Mouse (Mus musculus) kidney, embryonic 15.5 days (tissue): ENCODE measurements around the gene Chst11. TPM values are rescaled to one million over a fixed set of nuclear protein-coding genes. Genes with fewer than 3 reads are reported as not detected.

ENCODE experiments used
- ATAC-seq: fragments of 200-750 bp; cut with Nextera tagmentation; replicated peaks from 2 replicates; pipeline ENCODE4 v1.8.0; 2017; ENCODE audit warnings: moderate TSS enrichment; ENCODE audit not compliant: low FRiP score
- H3K27ac ChIP-seq: fragments of 300-500 bp; sonication (generic); 2 replicates; pipeline ENCODE4 v1.5.1; 2015; ENCODE audit warnings: mild to moderate bottlenecking, inconsistent platforms
- H3K27me3 ChIP-seq: fragments of 300-500 bp; sonication (generic); 2 replicates; pipeline ENCODE4 v1.6.1; 2015; ENCODE audit warnings: inconsistent platforms
- H3K36me3 ChIP-seq: fragments of 300-500 bp; sonication (generic); 2 replicates; pipeline ENCODE4 v1.6.1; 2015; ENCODE audit warnings: inconsistent platforms
- H3K4me1 ChIP-seq: fragments of 300-500 bp; sonication (generic); 2 replicates; pipeline ENCODE4 v1.6.1; 2015; ENCODE audit warnings: inconsistent platforms
- H3K4me2 ChIP-seq: fragments of 300-500 bp; sonication (generic); 2 replicates; pipeline ENCODE4 v1.6.1; 2015; ENCODE audit warnings: moderate library complexity, mild to moderate bottlenecking, inconsistent platforms
- H3K4me3 ChIP-seq: fragments of 300-500 bp; sonication (generic); replicated peaks from 2 replicates; pipeline ENCODE4 v1.5.1; 2015; ENCODE audit warnings: mild to moderate bottlenecking, inconsistent platforms
- H3K9ac ChIP-seq: fragments of 300-500 bp; sonication (generic); 2 replicates; pipeline ENCODE4 v1.6.1; 2015; ENCODE audit warnings: mild to moderate bottlenecking, inconsistent platforms
- H3K9me3 ChIP-seq: fragments of 300-500 bp; sonication (generic); replicated peaks from 2 replicates; pipeline ENCODE4 v1.6.1; 2016; ENCODE audit warnings: inconsistent platforms
- WGBS: fragments of 180-500 bp; shearing (Covaris S2); methylation state at CpG from one replicate; pipeline ENCODE4 v1.1.7; 2015; ENCODE audit warnings: mixed read lengths; 5-methylcytosine and 5-hydroxymethylcytosine counted together
- polyA plus RNA-seq: library from polyadenylated mRNA; unstranded; fragments of >200 nt; fragmentation: Nextera tagmentation; extraction: Ambion mirVana; gene quantifications from 2 replicates; pipeline ENCODE4 v1.2.1, GENCODE M21; 2015

Chst11 gene
- 3.8 and 4.7 TPM in 2 replicates for polyA plus RNA-seq

- peaks cover 45% of the 10 kb centered on the region for H3K4me1 ChIP-seq
- peak within 1 kb of the TSS; percentile 75 for H3K9ac ChIP-seq
- peak; percentile 88 for ATAC-seq
- peak within 1 kb of the TSS; percentile 70 for H3K4me2 ChIP-seq
- no peaks in the 10 kb centered on the region for H3K9me3 ChIP-seq
- peaks cover 17% of the 10 kb centered on the region for H3K27me3 ChIP-seq
- H3K4me3 ChIP-seq = peak within 1 kb of the TSS; percentile 80
- WGBS = under 1% methylated on average over 66 of the region's 67 CpGs
- H3K27ac ChIP-seq = peak within 1 kb of the TSS; percentile 95
- no peaks in the 10 kb centered on the region for H3K36me3 ChIP-seq
Observed at GRCm38 (mm10) chr10:82984950-82985699, at the start of gene Chst11. Gene Chst11 (plus strand): TSS chr10:82985498.

GRCm38 (mm10) chr10:82935774-82936173 is 49.5 kb upstream of the Chst11 start:
- no peaks in the 10 kb centered on the region for H3K4me1 ChIP-seq
- no peak overlapping the region for H3K4me3 ChIP-seq
- H3K9me3 ChIP-seq = no peaks in the 10 kb centered on the region
- no peaks in the 10 kb centered on the region for H3K36me3 ChIP-seq
- 88% methylated on average over 6 of the region's 6 CpGs for WGBS
- no peak overlapping the region for H3K4me2 ChIP-seq
- H3K27me3 ChIP-seq = no peaks in the 10 kb centered on the region
- no peak for ATAC-seq
- no peak overlapping the region for H3K9ac ChIP-seq
- no peak overlapping the region for H3K27ac ChIP-seq

GRCm38 (mm10) chr10:82953415-82953814 is 31.9 kb upstream of the Chst11 start:
- H3K9ac ChIP-seq = no peak overlapping the region
- 85% methylated on average over 4 of the region's 4 CpGs for WGBS
- no peak overlapping the region for H3K4me2 ChIP-seq
- no peak for ATAC-seq
- no peak overlapping the region for H3K4me3 ChIP-seq
- H3K36me3 ChIP-seq = no peaks in the 10 kb centered on the region
- H3K4me1 ChIP-seq = no peaks in the 10 kb centered on the region
- H3K27ac ChIP-seq = no peak overlapping the region
- peaks cover 8% of the 10 kb centered on the region; the same call in 1 of the 2 replicates for H3K9me3 ChIP-seq
- no peaks in the 10 kb centered on the region for H3K27me3 ChIP-seq

GRCm38 (mm10) chr10:82955117-82955516 is 30.2 kb upstream of the Chst11 start:
- Histone ChIP-seq H3K4me2 (no peak overlapping the region), H3K4me1 (no peaks in the 10 kb centered on the region), H3K27ac (no peak overlapping the region), H3K9me3 (peaks cover 8% of the 10 kb centered on the region; the same call in 1 of the 2 replicates), H3K36me3 (no peaks in the 10 kb centered on the region), H3K4me3 (no peak overlapping the region), H3K27me3 (no peaks in the 10 kb centered on the region), H3K9ac (no peak overlapping the region)
- ATAC-seq = no peak
- 93% methylated on average over 18 of the region's 18 CpGs for WGBS

- H3K27ac ChIP-seq = no peak overlapping the region
- no peak for ATAC-seq
- 68% methylated on average over 5 of the region's 5 CpGs for WGBS
Observed at GRCm38 (mm10) chr10:82958218-82958761, 27.0 kb upstream of the Chst11 start.

GRCm38 (mm10) chr10:82959316-82959715 is 26.0 kb upstream of the Chst11 start:
- peaks cover 3% of the 10 kb centered on the region; the same call in 1 of the 2 replicates for H3K9me3 ChIP-seq
- no peaks in the 10 kb centered on the region for H3K27me3 ChIP-seq
- no peak for ATAC-seq
- no peaks in the 10 kb centered on the region for H3K36me3 ChIP-seq
- H3K27ac ChIP-seq = no peak overlapping the region
- no peak overlapping the region for H3K4me3 ChIP-seq
- no peaks in the 10 kb centered on the region for H3K4me1 ChIP-seq
- H3K4me2 ChIP-seq = no peak overlapping the region
- H3K9ac ChIP-seq = no peak overlapping the region

More at GRCm38 (mm10) chr10:82958218-82958761, 27.0 kb upstream of the Chst11 start:
- no peaks in the 10 kb centered on the region for H3K27me3 ChIP-seq
- no peaks in the 10 kb centered on the region for H3K4me1 ChIP-seq
- H3K36me3 ChIP-seq = no peaks in the 10 kb centered on the region
- H3K4me3 ChIP-seq = no peak overlapping the region
- no peak overlapping the region for H3K4me2 ChIP-seq
- H3K9me3 ChIP-seq = peaks cover 8% of the 10 kb centered on the region; the same call in 1 of the 2 replicates
- no peak overlapping the region for H3K9ac ChIP-seq

- Histone ChIP-seq H3K27me3 (no peaks in the 10 kb centered on the region), H3K27ac (no peak overlapping the region), H3K4me1 (0 out of 2 replicates have a peak, but pooled peaks cover 3% of the 10 kb centered on the region), H3K4me2 (no peak overlapping the region), H3K36me3 (no peaks in the 10 kb centered on the region), H3K9me3 (no peaks in the 10 kb centered on the region), H3K4me3 (no peak overlapping the region), H3K9ac (no peak overlapping the region)
- ATAC-seq = no peak; the same call in 1 of the 2 replicates
- WGBS = 54% methylated on average over 7 of the region's 7 CpGs
Observed at GRCm38 (mm10) chr10:82961302-82961701, 24.0 kb upstream of the Chst11 start.

GRCm38 (mm10) chr10:82962018-82962417 is 23.3 kb upstream of the Chst11 start:
- Histone ChIP-seq H3K4me3 (no peak overlapping the region), H3K4me1 (0 out of 2 replicates have a peak, but pooled peaks cover 3% of the 10 kb centered on the region), H3K4me2 (no peak overlapping the region), H3K9ac (no peak overlapping the region), H3K27ac (no peak overlapping the region), H3K27me3 (no peaks in the 10 kb centered on the region), H3K36me3 (no peaks in the 10 kb centered on the region), H3K9me3 (no peaks in the 10 kb centered on the region)
- WGBS = 81% methylated on average over 4 of the region's 4 CpGs
- ATAC-seq = no peak

- H3K4me2 ChIP-seq = no peak overlapping the region
- no peaks in the 10 kb centered on the region for H3K27me3 ChIP-seq
- H3K4me3 ChIP-seq = no peak overlapping the region
- H3K27ac ChIP-seq = no peak overlapping the region
- ATAC-seq = no peak
- 0 out of 2 replicates have a peak, but pooled peaks cover 3% of the 10 kb centered on the region for H3K4me1 ChIP-seq
- WGBS = 82% methylated on average over 6 of the region's 6 CpGs
- no peaks in the 10 kb centered on the region for H3K36me3 ChIP-seq
- H3K9me3 ChIP-seq = no peaks in the 10 kb centered on the region
- no peak overlapping the region for H3K9ac ChIP-seq
Observed at GRCm38 (mm10) chr10:82962472-82963020, 22.8 kb upstream of the Chst11 start.

- WGBS = 48% methylated on average over 7 of the region's 7 CpGs
- no peak overlapping the region for H3K4me2 ChIP-seq
- H3K9me3 ChIP-seq = no peaks in the 10 kb centered on the region
- ATAC-seq = no peak
- no peaks in the 10 kb centered on the region for H3K27me3 ChIP-seq
- H3K27ac ChIP-seq = no peak overlapping the region
- peaks cover 5% of the 10 kb centered on the region; the same call in 1 of the 2 replicates for H3K4me1 ChIP-seq
- H3K4me3 ChIP-seq = no peak overlapping the region
- no peaks in the 10 kb centered on the region for H3K36me3 ChIP-seq
- H3K9ac ChIP-seq = no peak overlapping the region
Observed at GRCm38 (mm10) chr10:82964491-82964890, 20.8 kb upstream of the Chst11 start.

GRCm38 (mm10) chr10:82966672-82967071 is 18.6 kb upstream of the Chst11 start:
- 85% methylated on average over 7 of the region's 7 CpGs for WGBS
- ATAC-seq = no peak
- Histone ChIP-seq H3K27me3 (no peaks in the 10 kb centered on the region), H3K9me3 (no peaks in the 10 kb centered on the region), H3K27ac (no peak overlapping the region), H3K4me3 (no peak overlapping the region), H3K4me2 (no peak overlapping the region), H3K9ac (no peak overlapping the region), H3K36me3 (no peaks in the 10 kb centered on the region), H3K4me1 (peaks cover 10% of the 10 kb centered on the region; the same call in 1 of the 2 replicates)

GRCm38 (mm10) chr10:82969612-82970011 is 15.7 kb upstream of the Chst11 start:
- no peak overlapping the region for H3K4me3 ChIP-seq
- H3K9me3 ChIP-seq = no peaks in the 10 kb centered on the region
- no peaks in the 10 kb centered on the region for H3K27me3 ChIP-seq
- H3K4me1 ChIP-seq = peaks cover 14% of the 10 kb centered on the region; the same call in 1 of the 2 replicates
- no peak overlapping the region for H3K27ac ChIP-seq
- no peaks in the 10 kb centered on the region for H3K36me3 ChIP-seq
- ATAC-seq = no peak
- 65% methylated on average over 5 of the region's 5 CpGs for WGBS
- H3K4me2 ChIP-seq = no peak overlapping the region
- no peak overlapping the region for H3K9ac ChIP-seq
